Mouse (Mus musculus) heart, embryonic 11.5 days (tissue): ENCODE results near the gene Cd68. TPM values are rescaled to one million over a fixed set of nuclear protein-coding genes. Genes with fewer than 3 reads are reported as not detected.
"Not testable (repeated sequence)": the region's sequence is repeated elsewhere in the genome, so short reads cannot be mapped to it uniquely, and the experiment has no call there.

Experiments
- ATAC-seq: fragments of 200-750 bp; cut with Nextera tagmentation; replicated peaks from 2 replicates; pipeline ENCODE4 v1.8.0; 2017; ENCODE audit warnings: moderate library complexity; ENCODE audit not compliant: insufficient number of reproducible peaks, low FRiP score, low TSS enrichment
- H3K27ac ChIP-seq: fragments of 300-500 bp; sonication (generic); 2 replicates; pipeline ENCODE4 v1.5.1; 2014; ENCODE audit warnings: mild to moderate bottlenecking, low read depth, low read length
- H3K27me3 ChIP-seq: fragments of 300-500 bp; sonication (generic); 2 replicates; pipeline ENCODE4 v1.6.1; 2014; ENCODE audit warnings: mild to moderate bottlenecking, low read length, mixed read lengths; ENCODE audit not compliant: control insufficient read depth, insufficient read depth
- H3K36me3 ChIP-seq: fragments of 300-500 bp; sonication (generic); 2 replicates; pipeline ENCODE4 v1.6.1; 2014; ENCODE audit warnings: mild to moderate bottlenecking, low read length, moderate library complexity, mixed read lengths; ENCODE audit not compliant: control insufficient read depth, insufficient read depth
- H3K4me1 ChIP-seq: fragments of 300-500 bp; sonication (generic); 2 replicates; pipeline ENCODE4 v1.6.1; 2014; ENCODE audit warnings: low read length; ENCODE audit not compliant: control insufficient read depth, insufficient read depth
- H3K4me2 ChIP-seq: fragments of 300-500 bp; sonication (generic); 2 replicates; pipeline ENCODE4 v1.6.1; 2014; ENCODE audit warnings: mild to moderate bottlenecking, moderate library complexity
- H3K4me3 ChIP-seq: fragments of 300-500 bp; sonication (generic); 2 replicates; pipeline ENCODE4 v1.5.1; 2014; ENCODE audit warnings: low read depth, low read length
- H3K9ac ChIP-seq: fragments of 300-500 bp; sonication (generic); 2 replicates; pipeline ENCODE4 v1.6.1; 2014; ENCODE audit warnings: mild to moderate bottlenecking, low read depth, low read length, moderate library complexity
- H3K9me3 ChIP-seq: fragments of 300-500 bp; sonication (generic); replicated peaks from 2 replicates; pipeline ENCODE4 v1.6.1; 2016; ENCODE audit warnings: low read length; ENCODE audit not compliant: control insufficient read depth
- WGBS: fragments of 180-500 bp; shearing (Covaris S2); extraction: QIAGEN DNeasy Blood & Tissue Kit; methylation state at CpG from one replicate; pipeline ENCODE4 v1.1.7; 2014; ENCODE audit not compliant: insufficient replicate concordance; 5-methylcytosine and 5-hydroxymethylcytosine counted together
- microRNA counts: library from miRNA; unstranded; fragments of <30 nt; microRNA quantifications from one replicate; lab custom pipeline; 2015
- microRNA-seq: library from miRNA; unstranded; fragments of <30 nt; microRNA quantifications from one replicate; pipeline ENCODE4, GENCODE M21; 2016; ENCODE audit warnings: borderline number of aligned reads
- polyA plus RNA-seq: library from polyadenylated mRNA; unstranded; fragments of >200 nt; fragmentation: Nextera tagmentation; extraction: Ambion mirVana; gene quantifications from 2 replicates; pipeline ENCODE4 v1.2.1, GENCODE M21; 2014

Gene Cd68
- polyA plus RNA-seq, 1 experiment from 2014 or later, result 4.7 TPM

GRCm38 (mm10) chr11:69617805-69618204 is 48.1 kb downstream of the Cd68 start, which contains the start of gene Shbg:
Gene Shbg, minus strand, starts transcription at chr11:69617905.
- Histone ChIP-seq H3K27me3 (no peaks in the 10 kb centered on the region), H3K27ac (no peak within 1 kb of the TSS), H3K4me2 (no peak within 1 kb of the TSS; the same call in 1 of the 2 replicates), H3K4me3 (no peak within 1 kb of the TSS), H3K36me3 (no peaks in the 10 kb centered on the region), H3K4me1 (peaks cover 18% of the 10 kb centered on the region), H3K9me3 (no peaks in the 10 kb centered on the region), H3K9ac (0 out of 2 replicates have a peak within 1 kb of the TSS, but pooled peaks have one; percentile 43)
- 57% methylated on average over 5 of the region's 5 CpGs for WGBS
- no peak for ATAC-seq

- H3K4me1 ChIP-seq, result peaks cover 12% of the 10 kb centered on the region
- no peaks in the 10 kb centered on the region for H3K9me3 ChIP-seq
- no peak for ATAC-seq
- no peaks in the 10 kb centered on the region for H3K36me3 ChIP-seq
- WGBS, result 40% methylated on average over 10 of the region's 10 CpGs
- no peak overlapping the region for H3K27ac ChIP-seq
- H3K4me2 ChIP-seq, result no peak overlapping the region; the same call in 1 of the 2 replicates
- H3K4me3 ChIP-seq, result no peak overlapping the region
- H3K9ac ChIP-seq, result no peak overlapping the region
- H3K27me3 ChIP-seq, result no peaks in the 10 kb centered on the region
Measured at GRCm38 (mm10) chr11:69616781-69617180, 49.2 kb downstream of the Cd68 start.

GRCm38 (mm10) chr11:69614257-69614588 is 51.7 kb downstream of the Cd68 start:
- not testable (repeated sequence) for H3K4me1 ChIP-seq, H3K9ac ChIP-seq, H3K36me3 ChIP-seq, H3K4me3 ChIP-seq, ATAC-seq, H3K27ac ChIP-seq, H3K9me3 ChIP-seq, H3K27me3 ChIP-seq
- H3K4me2 ChIP-seq, result peak overlapping the region; percentile 57
- 56% methylated on average over 11 of the region's 11 CpGs for WGBS

MicroRNAs encoded within 50 kb of the gene (microRNA counts, 519-probe panel; counts per million panel counts)
- microRNA mmu-miR-1934 (lab: Ali Mortazavi, UCI) (32.2 counts per million), microRNA mmu-miR-467f (lab: Ali Mortazavi, UCI) (2,492 counts per million, percentile 6 among the panel's probes with 10 or more counts)

Small RNA genes within 50 kb of the gene (microRNA-seq; reads per million reads assigned to microRNA genes)
- gene Mir1934 (5.4 reads per million, percentile 40 among the genes with 10 or more reads in this experiment), gene Mir467f (not detected)

Other genes with a start within 250 kb of the Cd68 start
- gene Dnah2, start 117.0 kb downstream of the Cd68 start, polyA plus RNA-seq, result 0.20 and 1.3 TPM in 2 replicates
- gene Efnb3, start 105.9 kb downstream of the Cd68 start, polyA plus RNA-seq, result 15.2 and 19.0 TPM in 2 replicates
- 20.3 and 22.9 TPM in 2 replicates for gene Wrap53, start 85.9 kb downstream of the Cd68 start, polyA plus RNA-seq
- gene Trp53, start 85.8 kb downstream of the Cd68 start, polyA plus RNA-seq, result 103 and 107 TPM in 2 replicates
- 31.0 and 36.2 TPM in 2 replicates for gene Atp1b2, start 60.2 kb downstream of the Cd68 start, polyA plus RNA-seq
- gene Shbg, start 48.2 kb downstream of the Cd68 start, polyA plus RNA-seq, result 1.5 TPM in 1 of 2 replicates, not detected in the other
- 15.2 and 16.4 TPM in 2 replicates for gene Sat2, start 44.1 kb downstream of the Cd68 start, polyA plus RNA-seq
- 21.1 and 29.0 TPM in 2 replicates for gene Fxr2, start 33.2 kb downstream of the Cd68 start, polyA plus RNA-seq
- gene Sox15, start 10.8 kb downstream of the Cd68 start, polyA plus RNA-seq, result not detected in 2 replicates
- gene Mpdu1, start 3.5 kb downstream of the Cd68 start, polyA plus RNA-seq, result 16.5 and 35.1 TPM in 2 replicates
- 530 and 592 TPM in 2 replicates for gene Eif4a1, start 6.3 kb upstream of the Cd68 start, polyA plus RNA-seq
- 70.2 and 81.4 TPM in 2 replicates for gene Senp3, start 15.9 kb upstream of the Cd68 start, polyA plus RNA-seq
- gene Tnfsf13, start 19.6 kb upstream of the Cd68 start, polyA plus RNA-seq, result 0.24 TPM in 1 of 2 replicates, not detected in the other
- gene Tnfsf12, start 29.7 kb upstream of the Cd68 start, polyA plus RNA-seq, result 4.4 TPM in 2 replicates
- 3.0 and 4.2 TPM in 2 replicates for gene Tnfsfm13, start 29.9 kb upstream of the Cd68 start, polyA plus RNA-seq
- 29.0 and 36.7 TPM in 2 replicates for gene Polr2a, start 92.5 kb upstream of the Cd68 start, polyA plus RNA-seq
- gene Slc35g3, start 95.8 kb upstream of the Cd68 start, polyA plus RNA-seq, result 0.10 TPM in 1 of 2 replicates, not detected in the other
- gene Zbtb4, start 99.8 kb upstream of the Cd68 start, polyA plus RNA-seq, result 2.1 and 3.1 TPM in 2 replicates
- 3.7 and 4.5 TPM in 2 replicates for gene Chrnb1, start 129.8 kb upstream of the Cd68 start, polyA plus RNA-seq
- gene Fgf11, start 135.7 kb upstream of the Cd68 start, polyA plus RNA-seq, result 1.5 and 2.5 TPM in 2 replicates
- gene Tmem102, start 139.5 kb upstream of the Cd68 start, polyA plus RNA-seq, result 1.1 and 1.5 TPM in 2 replicates
- gene Gm39566, start 149.1 kb upstream of the Cd68 start, polyA plus RNA-seq, result not detected in 2 replicates
- not detected in 2 replicates for gene Spem2, start 152.3 kb upstream of the Cd68 start, polyA plus RNA-seq
- gene Spem1, start 156.0 kb upstream of the Cd68 start, polyA plus RNA-seq, result not detected in 2 replicates
- gene Nlgn2, start 171.6 kb upstream of the Cd68 start, polyA plus RNA-seq, result 3.1 and 3.3 TPM in 2 replicates
- gene Tmem256, start 172.4 kb upstream of the Cd68 start, polyA plus RNA-seq, result 321 and 331 TPM in 2 replicates
- gene Plscr3, start 180.2 kb upstream of the Cd68 start, polyA plus RNA-seq, result 65.9 and 75.2 TPM in 2 replicates
- 0.23 and 0.39 TPM in 2 replicates for gene Tnk1, start 192.6 kb upstream of the Cd68 start, polyA plus RNA-seq
- gene Tmem95, start 211.9 kb upstream of the Cd68 start, polyA plus RNA-seq, result not detected in 2 replicates
- 3.3 and 3.8 TPM in 2 replicates for gene Kctd11, start 215.3 kb upstream of the Cd68 start, polyA plus RNA-seq
- 7.2 and 8.1 TPM in 2 replicates for gene Acap1, start 229.4 kb upstream of the Cd68 start, polyA plus RNA-seq
- 5.3 and 5.8 TPM in 2 replicates for gene 2810408A11Rik, start 234.8 kb upstream of the Cd68 start, polyA plus RNA-seq
- 9.3 and 10.8 TPM in 2 replicates for gene Neurl4, start 234.9 kb upstream of the Cd68 start, polyA plus RNA-seq
- gene Gps2, start 247.7 kb upstream of the Cd68 start, polyA plus RNA-seq, result 53.2 and 62.2 TPM in 2 replicates